Mouse (Mus musculus): ENCODE measurements around the gene Ifitm6.
"Not testable (repeated sequence)": the region's sequence is repeated elsewhere in the genome, so short reads cannot be mapped to it uniquely, and the experiment has no call there.

The Ifitm6 gene

DNA sequence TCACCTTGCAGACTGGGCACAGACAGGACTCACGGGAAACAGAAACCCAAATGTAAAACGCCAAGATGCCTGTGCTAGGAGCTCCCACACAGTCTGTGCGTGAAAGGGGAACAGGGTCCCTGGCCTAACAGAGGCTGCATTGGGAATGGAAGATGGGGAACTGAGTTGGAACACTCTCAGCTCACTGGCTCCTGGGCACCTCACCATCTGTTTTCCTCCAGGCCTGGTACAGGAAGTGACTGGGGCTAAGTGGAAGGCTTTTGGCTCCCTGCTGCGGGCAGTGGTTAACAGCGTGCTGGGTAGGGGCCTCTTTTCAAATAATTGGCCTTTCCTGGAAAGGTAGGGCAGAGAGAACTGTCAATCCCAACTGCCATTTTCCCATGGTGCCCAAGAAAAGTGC lies 27.1 kb downstream of the Ifitm6 start:
- in situ Hi-C loops (cut with MboI; ENCODE audit: low pct_unique_long_range_greater_than_20kb in 1 of 2, low sequenced_read_pairs in 2 of 2, unreplicated experiment in 1 of 2), result no loop called here

- in situ Hi-C loops (cut with MboI; ENCODE audit: low pct_unique_long_range_greater_than_20kb in 1 of 2, low sequenced_read_pairs in 2 of 2, unreplicated experiment in 1 of 2), result no loop called here
Observed at GRCm38 (mm10) chr7:140990185-140990584, 27.5 kb downstream of the Ifitm6 start.

DNA sequence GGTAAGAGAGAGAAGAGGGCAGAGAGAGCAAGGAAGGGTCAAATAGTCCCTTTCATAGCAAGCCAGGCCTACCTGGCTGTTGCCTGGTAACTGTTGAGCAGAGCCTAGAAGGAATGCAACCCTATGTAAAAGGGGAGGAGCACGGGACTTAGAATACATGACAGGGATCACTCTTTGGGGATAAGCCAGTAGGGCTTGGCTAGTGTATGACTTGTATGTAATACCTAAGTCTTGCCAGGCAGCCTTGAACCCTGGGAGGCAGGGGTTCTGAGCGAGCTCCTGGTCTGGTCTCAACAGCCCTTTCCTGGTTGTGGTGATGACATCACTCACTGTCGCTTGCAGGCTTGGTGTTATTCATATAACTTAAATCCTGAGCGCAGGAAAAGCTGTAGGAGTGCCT lies 28.7 kb downstream of the Ifitm6 start:
- in situ Hi-C loops (cut with MboI; ENCODE audit: low pct_unique_long_range_greater_than_20kb in 1 of 2, low sequenced_read_pairs in 2 of 2, unreplicated experiment in 1 of 2), result no loop called here

DNA sequence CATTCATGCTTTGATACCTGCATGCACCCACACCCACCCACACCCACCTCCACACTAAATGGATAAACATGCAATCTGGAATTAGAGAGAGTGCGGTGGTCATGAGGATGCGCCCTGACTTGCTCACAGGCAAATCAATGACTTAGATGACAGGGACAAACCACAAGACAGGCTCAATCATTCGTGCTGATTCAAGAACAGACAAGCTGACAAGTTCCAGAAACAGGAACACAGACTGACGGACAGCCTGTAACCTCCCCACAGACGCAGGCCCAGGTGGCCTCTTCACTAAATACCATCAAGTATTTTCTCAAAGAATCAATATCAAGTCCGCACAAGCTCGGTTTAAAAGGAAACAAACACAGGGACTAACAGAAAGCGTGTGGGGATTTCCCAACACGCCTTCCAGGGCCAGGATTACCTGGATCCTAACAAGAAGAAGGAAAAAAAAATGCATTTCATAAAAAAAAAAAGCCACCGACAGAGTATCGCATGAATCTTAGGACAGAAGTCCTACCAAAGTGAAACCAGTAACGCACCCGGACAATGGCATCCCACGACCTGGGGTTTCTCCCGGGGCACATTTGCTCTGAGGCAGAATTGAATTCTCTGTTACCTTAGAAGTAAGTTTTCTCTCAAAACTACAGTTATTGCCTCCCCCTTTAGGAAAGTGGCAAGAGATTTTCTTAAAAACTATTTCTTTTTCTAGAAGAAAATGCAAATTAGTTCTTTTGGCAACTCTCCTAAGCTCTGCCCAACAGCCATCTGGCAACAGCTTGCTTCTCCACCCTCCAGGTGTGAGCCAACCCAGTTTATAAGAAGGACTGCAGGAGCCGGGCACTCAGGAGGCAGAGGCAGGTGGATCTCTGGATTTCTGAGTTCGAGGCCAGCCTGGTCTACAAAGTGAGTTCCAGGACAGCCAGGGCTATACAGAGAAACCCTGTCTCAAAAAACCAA lies 30.3 kb downstream of the Ifitm6 start:
- in situ Hi-C loops (cut with MboI; ENCODE audit: low pct_unique_long_range_greater_than_20kb in 1 of 2, low sequenced_read_pairs in 2 of 2, unreplicated experiment in 1 of 2), result no loop called here

- in situ Hi-C loops (cut with MboI; ENCODE audit: low pct_unique_long_range_greater_than_20kb in 1 of 2, low sequenced_read_pairs in 2 of 2, unreplicated experiment in 1 of 2), result no loop called here
Observed at GRCm38 (mm10) chr7:140982971-140983370, 34.8 kb downstream of the Ifitm6 start.

DNA sequence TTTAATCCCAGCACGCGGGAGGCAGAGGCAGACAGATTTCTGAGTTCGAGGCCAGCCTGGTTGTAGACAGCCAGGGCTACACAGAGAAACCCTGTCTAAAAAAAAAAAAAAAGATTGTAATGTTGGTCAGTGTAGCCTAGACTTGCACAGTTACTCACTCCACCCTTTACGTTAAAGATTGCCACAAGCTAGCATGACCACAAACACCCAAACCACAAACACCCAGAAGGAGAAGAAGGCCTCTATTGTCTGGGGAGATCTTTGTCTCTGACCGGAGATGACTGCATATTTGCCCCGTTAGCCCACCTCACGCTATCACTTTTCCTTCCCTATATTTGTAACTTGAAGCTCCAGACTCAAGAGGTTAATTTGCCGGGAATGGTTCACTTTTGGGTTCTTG lies 36.0 kb downstream of the Ifitm6 start:
- in situ Hi-C loops (cut with MboI; ENCODE audit: low pct_unique_long_range_greater_than_20kb in 1 of 2, low sequenced_read_pairs in 2 of 2, unreplicated experiment in 1 of 2), result no loop called here

DNA sequence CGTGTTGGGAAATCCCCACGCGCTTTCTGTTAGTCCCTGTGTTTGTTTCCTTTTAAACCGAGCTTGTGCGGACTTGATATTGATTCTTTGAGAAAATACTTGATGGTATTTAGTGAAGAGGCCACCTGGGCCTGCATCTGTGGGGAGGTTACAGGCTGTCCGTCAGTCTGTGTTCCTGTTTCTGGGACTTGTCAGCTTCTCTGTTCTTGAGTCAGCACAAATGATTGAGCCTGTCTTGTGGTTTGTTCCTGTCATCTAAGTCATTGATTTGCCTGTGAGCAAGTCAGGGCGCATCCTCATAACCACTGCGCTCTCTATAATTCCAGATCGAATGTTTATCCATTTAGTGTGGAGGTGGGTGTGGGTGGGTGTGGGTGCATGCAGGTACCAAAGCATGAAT lies 41.0 kb downstream of the Ifitm6 start:
- in situ Hi-C loops (cut with MboI; ENCODE audit: low pct_unique_long_range_greater_than_20kb in 1 of 2, low sequenced_read_pairs in 2 of 2, unreplicated experiment in 1 of 2), result not testable (repeated sequence)

- in situ Hi-C loops (cut with MboI; ENCODE audit: low pct_unique_long_range_greater_than_20kb in 1 of 2, low sequenced_read_pairs in 2 of 2, unreplicated experiment in 1 of 2), result no loop called here
Observed at GRCm38 (mm10) chr7:140975465-140975864, 42.3 kb downstream of the Ifitm6 start.

GRCm38 (mm10) chr7:140974940-140975339 lies 42.8 kb downstream of the Ifitm6 start:
- in situ Hi-C loops (cut with MboI; ENCODE audit: low pct_unique_long_range_greater_than_20kb in 1 of 2, low sequenced_read_pairs in 2 of 2, unreplicated experiment in 1 of 2), result no loop called here

DNA sequence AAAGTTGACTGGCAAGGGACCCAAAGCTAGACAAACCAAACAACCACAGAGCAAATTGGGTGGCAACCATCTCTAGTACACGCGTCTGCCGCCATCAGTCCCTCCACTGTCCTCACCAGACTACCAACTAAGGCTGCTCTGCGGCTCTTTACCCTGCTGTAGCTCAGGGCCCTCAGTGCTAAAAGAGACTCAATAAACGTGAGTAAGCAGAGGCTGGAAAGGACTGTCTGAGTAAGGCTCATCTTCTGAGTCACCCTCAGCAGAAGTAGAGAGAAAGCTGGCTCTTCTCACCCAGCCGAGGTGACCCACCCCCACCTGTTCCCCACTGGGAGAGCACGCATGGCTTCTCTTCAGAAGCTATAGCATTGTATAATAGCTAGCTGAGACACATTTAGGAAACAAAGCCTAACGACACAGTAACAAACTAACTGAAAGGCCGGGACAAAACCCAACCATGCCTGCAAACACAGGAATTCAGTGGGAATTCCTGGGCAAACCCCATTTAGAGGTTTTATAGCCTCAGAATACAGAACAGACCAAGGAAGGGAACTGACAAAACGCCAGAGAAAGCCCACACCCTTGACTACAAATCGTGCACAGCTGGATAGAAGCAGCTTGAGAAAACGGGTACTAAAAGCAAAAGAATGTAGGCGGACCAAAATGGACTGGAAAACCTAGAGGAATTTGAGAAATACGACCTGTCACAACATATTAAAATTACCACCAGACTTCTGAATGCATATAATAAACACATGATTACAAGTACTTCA lies 44.1 kb downstream of the Ifitm6 start:
- in situ Hi-C loops (cut with MboI; ENCODE audit: low pct_unique_long_range_greater_than_20kb in 1 of 2, low sequenced_read_pairs in 2 of 2, unreplicated experiment in 1 of 2), result no loop called here

- in situ Hi-C loops (cut with MboI; ENCODE audit: low pct_unique_long_range_greater_than_20kb in 1 of 2, low sequenced_read_pairs in 2 of 2, unreplicated experiment in 1 of 2), result no loop called here
Observed at GRCm38 (mm10) chr7:140971479-140972171, 46.1 kb downstream of the Ifitm6 start.

- in situ Hi-C loops (cut with MboI; ENCODE audit: low pct_unique_long_range_greater_than_20kb in 1 of 2, low sequenced_read_pairs in 2 of 2, unreplicated experiment in 1 of 2), result no loop called here
Observed at GRCm38 (mm10) chr7:140970931-140971330, 46.8 kb downstream of the Ifitm6 start.

- in situ Hi-C loops (cut with MboI; ENCODE audit: low pct_unique_long_range_greater_than_20kb in 1 of 2, low sequenced_read_pairs in 2 of 2, unreplicated experiment in 1 of 2), result not testable (repeated sequence)
Observed at GRCm38 (mm10) chr7:140968710-140969109, 49.0 kb downstream of the Ifitm6 start.

DNA sequence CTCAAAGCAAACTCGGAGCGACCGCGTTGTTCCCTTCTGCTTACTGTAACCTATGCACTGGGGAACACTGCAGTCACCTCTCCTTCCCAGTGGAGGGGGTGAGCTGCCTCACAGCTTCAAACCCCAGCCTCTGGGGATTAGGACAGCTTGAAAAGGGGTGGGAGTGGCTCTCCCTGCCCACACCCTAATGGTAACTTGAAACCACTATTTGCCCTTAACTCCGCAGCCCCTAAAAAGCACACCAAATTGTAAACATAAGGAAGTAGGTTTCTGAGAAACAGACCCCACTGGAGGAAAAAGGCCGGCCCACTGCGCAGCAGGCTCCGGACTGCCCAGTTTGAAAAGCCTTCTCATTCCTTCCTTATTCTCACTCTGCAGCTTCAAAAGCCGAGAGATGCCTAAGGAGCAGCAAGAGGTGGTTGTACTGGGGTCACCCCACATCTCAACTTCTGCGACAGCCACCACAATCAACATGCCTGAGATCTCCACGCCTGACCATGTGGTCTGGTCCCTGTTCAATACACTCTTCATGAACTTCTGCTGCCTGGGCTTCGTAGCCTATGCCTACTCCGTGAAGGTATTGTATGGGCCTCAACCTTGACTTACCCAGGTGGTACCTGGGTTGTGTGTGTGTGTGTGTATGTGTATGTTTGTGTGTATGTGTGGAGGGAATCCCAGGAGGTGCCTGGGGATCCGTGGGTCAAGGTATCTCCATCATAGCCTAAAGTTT lies 49.7 kb downstream of the Ifitm6 start:
- in situ Hi-C loops (cut with MboI; ENCODE audit: low pct_unique_long_range_greater_than_20kb in 1 of 2, low sequenced_read_pairs in 2 of 2, unreplicated experiment in 1 of 2), result no loop called here

DNA sequence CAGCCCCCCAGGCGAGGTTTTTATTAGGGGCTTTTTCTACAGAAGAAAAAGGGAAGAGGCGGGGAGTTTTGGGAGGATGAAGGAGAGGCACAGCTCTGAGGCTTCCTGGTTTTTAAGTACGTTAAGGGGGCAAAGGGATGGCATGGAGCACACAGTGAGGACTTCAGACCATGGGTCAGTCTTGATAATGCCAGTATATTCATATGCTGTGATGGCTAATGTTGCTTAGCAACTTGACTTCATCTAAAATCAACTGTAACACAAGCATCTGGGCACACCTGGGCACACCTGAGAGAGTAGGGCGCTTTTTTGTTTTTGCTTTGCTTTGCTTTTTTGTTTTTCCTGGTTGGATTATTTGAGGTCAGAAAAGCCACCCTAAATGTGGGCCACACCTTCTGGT lies 50.8 kb downstream of the Ifitm6 start, which contains the start of gene Ifitm1:
Gene Ifitm1, plus strand, starts transcription at position 301 of the 400 bp plus-strand sequence.
- in situ Hi-C loops (cut with MboI; ENCODE audit: low pct_unique_long_range_greater_than_20kb in 1 of 2, low sequenced_read_pairs in 2 of 2, unreplicated experiment in 1 of 2), result no loop called here
